Comparison of ENCODE assay signal across 8 mouse cellular contexts in the genomic region with DNA sequence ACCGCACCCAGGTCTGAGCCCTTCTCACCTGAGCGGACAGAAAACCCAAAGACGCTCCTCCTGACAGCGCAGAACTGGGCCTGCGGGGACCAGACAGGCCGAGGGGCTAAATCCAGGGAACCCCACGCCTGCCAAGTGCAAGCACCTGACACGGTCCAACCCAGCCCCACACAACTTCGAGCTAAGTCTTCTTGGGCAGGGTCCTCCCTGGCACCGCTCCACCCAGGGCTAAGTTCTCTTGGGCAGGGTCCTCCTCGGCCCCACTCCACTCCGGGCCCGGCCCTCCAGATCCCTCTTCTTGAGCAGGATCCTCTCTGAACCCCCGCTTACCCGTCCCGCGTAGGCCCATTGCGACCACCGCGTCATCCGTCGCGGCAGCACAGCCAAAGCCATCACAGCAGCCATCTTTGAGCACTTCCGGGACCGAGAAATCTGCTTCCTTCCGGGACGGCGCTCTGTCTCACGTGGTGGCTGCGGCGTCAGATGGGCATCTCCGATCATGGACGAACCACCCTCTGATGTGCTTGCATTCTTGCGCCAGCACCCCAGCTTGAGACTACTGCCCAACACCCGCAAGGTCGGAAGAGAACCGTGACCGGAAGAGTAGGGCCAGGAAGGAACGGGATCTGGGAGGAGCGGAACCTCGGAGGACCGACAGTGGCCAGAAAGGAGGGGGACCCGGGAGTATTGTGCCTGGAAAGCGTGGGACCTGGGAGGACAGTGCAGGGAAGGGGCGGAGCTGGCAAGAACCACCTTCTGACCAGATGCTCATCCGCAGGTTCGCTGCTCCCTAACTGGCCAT. TPM values are rescaled to one million over a fixed set of nuclear protein-coding genes. Genes with fewer than 3 reads are reported as not detected.
DNase-seq lines count a peak whose midpoint lies in the region; ATAC-seq and TF ChIP-seq lines count a peak whose summit lies in the region.

A gene (plus strand): TSS at position 441 of the 802 bp plus-strand sequence.
A gene (minus strand): TSS at position 604 of the 802 bp plus-strand sequence.

- H3K9ac ChIP-seq in forebrain, postnatal 0 days: peak within 1 kb of the TSS; percentile 75
- peak within 1 kb of the TSS; percentile 86 for H3K9ac ChIP-seq in neural tube, embryonic 15.5 days (replicated peaks)

- 1% methylated on average over 47 of the region's 47 CpGs for WGBS in cerebellum, adult 2 months
- WGBS in forebrain, postnatal 0 days: 2% methylated on average over 47 of the region's 47 CpGs
- WGBS in lung, adult 2 months: under 1% methylated on average over 47 of the region's 47 CpGs
- WGBS in neural tube, embryonic 15.5 days: 2% methylated on average over 47 of the region's 47 CpGs

- peak; percentile 93 for ATAC-seq in forebrain, postnatal 0 days
- peak; percentile 81 for ATAC-seq in neural tube, embryonic 15.5 days (ENCODE audit: low FRiP score)

- H3K4me3 ChIP-seq in cerebellum, adult 2 months (replicated peaks; ENCODE audit: insufficient read depth, low read depth, low read length): peak within 1 kb of the TSS; percentile 84
- H3K4me3 ChIP-seq in forebrain, postnatal 0 days (ENCODE audit: low read depth, low read length): peak within 1 kb of the TSS; percentile 60
- peak within 1 kb of the TSS; percentile 95 for H3K4me3 ChIP-seq in layer of hippocampus, adult 2 months
- peak within 1 kb of the TSS; percentile 89 for H3K4me3 ChIP-seq in lung, adult 2 months (replicated peaks; ENCODE audit: extremely low read depth, low read depth, low read length)
- peak within 1 kb of the TSS; percentile 65 for H3K4me3 ChIP-seq in neural tube, embryonic 15.5 days (replicated peaks)

- TF ChIP-seq CTCF in cerebellum, adult 2 months (IDR thresholded peaks at IDR 0.05; ENCODE audit: borderline replicate concordance, insufficient read depth, low read depth, low read length): no peak
- no peak for TF ChIP-seq CTCF in forebrain, postnatal 0 days (IDR thresholded peaks at IDR 0.05; ENCODE audit: low read depth)
- TF ChIP-seq CTCF in layer of hippocampus, adult 2 months (conservative IDR thresholded peaks at IDR 0.05): no peak
- no peak for TF ChIP-seq CTCF in lung, adult 2 months (IDR thresholded peaks at IDR 0.05; ENCODE audit: insufficient read depth, low read length)

- peak within 1 kb of the TSS; percentile 39 for H3K27ac ChIP-seq in cerebellum, adult 2 months (ENCODE audit: insufficient read depth, low read length)
- peak within 1 kb of the TSS; percentile 67 for H3K27ac ChIP-seq in forebrain, postnatal 0 days (ENCODE audit: low read depth, low read length)
- peak within 1 kb of the TSS; percentile 94 for H3K27ac ChIP-seq in layer of hippocampus, adult 2 months
- peak within 1 kb of the TSS; percentile 86 for H3K27ac ChIP-seq in neural tube, embryonic 15.5 days (replicated peaks)

- peaks cover 12% of the 10 kb centered on the region for H3K4me1 ChIP-seq in cerebellum, adult 2 months (ENCODE audit: control insufficient read depth, insufficient read depth, low read length)
- H3K4me1 ChIP-seq in forebrain, postnatal 0 days (ENCODE audit: insufficient read depth): peaks cover 21% of the 10 kb centered on the region
- peaks cover 13% of the 10 kb centered on the region for H3K4me1 ChIP-seq in lung, adult 2 months (ENCODE audit: control insufficient read depth, insufficient read depth, low read length)
- H3K4me1 ChIP-seq in neural tube, embryonic 15.5 days: peaks cover 53% of the 10 kb centered on the region

- TF ChIP-seq POLR2A in cerebellum, adult 2 months (IDR thresholded peaks at IDR 0.05; ENCODE audit: borderline replicate concordance, insufficient read depth, low read length): peak; percentile 89
- peak; percentile 88; the same call in 1 of the 2 replicates for TF ChIP-seq POLR2A in lung, adult 2 months (IDR thresholded peaks at IDR 0.05; ENCODE audit: borderline replicate concordance, extremely low read depth, low read depth, low read length)

- intact Hi-C loops in heart, postnatal 36 days (cut with DNase I): loop anchor here (2.0 to 10.0 kb wide), 2 partner anchors 17 to 1669 kb away; a partner anchor contains a TSS

- H3K4me2 ChIP-seq in forebrain, postnatal 0 days (ENCODE audit: low read depth): peak within 1 kb of the TSS; percentile 95
- peak within 1 kb of the TSS; percentile 97 for H3K4me2 ChIP-seq in neural tube, embryonic 15.5 days

- no peaks in the 10 kb centered on the region for H3K9me3 ChIP-seq in forebrain, postnatal 0 days (ENCODE audit: low read length)
- no peaks in the 10 kb centered on the region for H3K9me3 ChIP-seq in neural tube, embryonic 15.5 days (replicated peaks)

- H3K27me3 ChIP-seq in cerebellum, adult 2 months (ENCODE audit: control insufficient read depth, insufficient read depth, low read length): no peaks in the 10 kb centered on the region
- no peaks in the 10 kb centered on the region for H3K27me3 ChIP-seq in forebrain, postnatal 0 days (ENCODE audit: insufficient read depth, low read length)
- H3K27me3 ChIP-seq in neural tube, embryonic 15.5 days (replicated peaks): no peaks in the 10 kb centered on the region

- DNase-seq in ES-CJ7 (ENCODE audit: low read depth, low spot score): peak; percentile 72
- DNase-seq in cerebellum, adult 2 months: peak; percentile 84 to 86
- DNase-seq in forebrain, postnatal 0 days: peak; percentile 88
- peak; percentile 77 to 83 for DNase-seq in heart, postnatal 36 days
- DNase-seq in layer of hippocampus, adult 2 months (ENCODE audit: low spot score in 2 of 2): peak; percentile 85 to 86
- DNase-seq in lung, adult 2 months: peak; percentile 77
- peak; percentile 78 for DNase-seq in testis, postnatal 10 days (ENCODE audit: low spot score)

- H3K36me3 ChIP-seq in forebrain, postnatal 0 days (ENCODE audit: insufficient read depth): peaks cover 59% of the 10 kb centered on the region
- peaks cover 58% of the 10 kb centered on the region for H3K36me3 ChIP-seq in neural tube, embryonic 15.5 days

RNA-seq across cellular contexts. Expression of the first gene that starts in this region (rescaled TPM):
- polyA plus RNA-seq in cerebellum, adult 2 months (2012; rRNA removed): 58.6 and 60.9 TPM in 2 replicates
- total RNA-seq in forebrain, postnatal 0 days (2014; rRNA removed): 31.0 and 36.9 TPM in 2 replicates
- 52.1 and 55.1 TPM in 2 replicates for polyA plus RNA-seq in forebrain, postnatal 0 days (2015; fragmentation: Nextera tagmentation; extraction: Ambion mirVana)
- 10 to 100 TPM; 15.6 to 16.2 TPM for total RNA-seq in heart, postnatal 36 days (2021)
- total RNA-seq in layer of hippocampus, adult 2 months (2021): 10 to 100 TPM; 35.9 to 36.9 TPM
- polyA plus RNA-seq in lung, adult 2 months (2012; rRNA removed): 18.0 and 21.0 TPM in 2 replicates
- 56.6 and 58.4 TPM in 2 replicates for polyA plus RNA-seq in neural tube, embryonic 15.5 days (2015; fragmentation: Nextera tagmentation; extraction: Ambion mirVana)

RNA-seq across cellular contexts. Expression of the second gene that starts in this region (rescaled TPM):
- polyA plus RNA-seq in cerebellum, adult 2 months (2012; rRNA removed): 153 and 159 TPM in 2 replicates
- 72.3 and 80.8 TPM in 2 replicates for total RNA-seq in forebrain, postnatal 0 days (2014; rRNA removed)
- polyA plus RNA-seq in forebrain, postnatal 0 days (2015; fragmentation: Nextera tagmentation; extraction: Ambion mirVana): 106 and 112 TPM in 2 replicates
- 10 to 100 TPM; 52.0 to 54.5 TPM for total RNA-seq in heart, postnatal 36 days (2021)
- total RNA-seq in layer of hippocampus, adult 2 months (2021): 100 to 1,000 TPM in 1 of 2 experiments, 10 to 100 TPM in 1; 96.7 to 101 TPM
- polyA plus RNA-seq in lung, adult 2 months (2012; rRNA removed): 65.5 and 68.0 TPM in 2 replicates
- polyA plus RNA-seq in neural tube, embryonic 15.5 days (2015; fragmentation: Nextera tagmentation; extraction: Ambion mirVana): 89.2 and 97.5 TPM in 2 replicates

Comparison
In these comparisons a context has a peak if more than half of its experiments do, and no peak if none do; other contexts are left out.
1. Peak in every context shown above with its lines: DNase-seq, ATAC-seq, H3K4me3 ChIP-seq and H3K27ac ChIP-seq.
2. H3K27ac ChIP-seq: peak in every context shown above with its lines; median percentile 94 in layer of hippocampus, adult 2 months; 86 in neural tube, embryonic 15.5 days; 67 in forebrain, postnatal 0 days; 39 in cerebellum, adult 2 months.